Mouse (Mus musculus): ENCODE measurements at regions not wholly inside any gene's neighbourhood (a gene's known extent, or its start where the extent isn't known, plus 50 kb on each side); places are given as distances from the start of the nearest gene placed in this dataset.

GRCm38 (mm10) chr14:98728863-98729262 lies 265.3 kb downstream of the Rpl36a-ps1 start:
- DNase-seq: no peak

GRCm38 (mm10) chr14:98722481-98722880 lies 271.6 kb downstream of the Rpl36a-ps1 start:
- no peak for DNase-seq

- no peak for DNase-seq
Measured at GRCm38 (mm10) chr14:98721033-98721432, 273.1 kb downstream of the Rpl36a-ps1 start.

GRCm38 (mm10) chr14:98708045-98708444 lies 286.1 kb downstream of the Rpl36a-ps1 start:
- DNase-seq: no peak

GRCm38 (mm10) chr14:98707574-98707973 lies 286.5 kb downstream of the Rpl36a-ps1 start:
- DNase-seq: no peak

GRCm38 (mm10) chr14:98703289-98703688 lies 290.8 kb downstream of the Rpl36a-ps1 start:
- DNase-seq: no peak

- no peak for DNase-seq
Measured at GRCm38 (mm10) chr14:98656533-98656932, 337.6 kb downstream of the Rpl36a-ps1 start.

- DNase-seq: no peak
Measured at GRCm38 (mm10) chr14:98654191-98654809, 339.8 kb downstream of the Rpl36a-ps1 start.

GRCm38 (mm10) chr14:98651221-98651620 lies 342.9 kb downstream of the Rpl36a-ps1 start:
- no peak for DNase-seq

- DNase-seq: no peak
Measured at GRCm38 (mm10) chr14:98650520-98650919, 343.6 kb downstream of the Rpl36a-ps1 start.

- DNase-seq: no peak
Measured at GRCm38 (mm10) chr14:98647614-98648013, 346.5 kb downstream of the Rpl36a-ps1 start.

GRCm38 (mm10) chr14:98643756-98644155 lies 350.4 kb downstream of the Rpl36a-ps1 start:
- no peak for DNase-seq

GRCm38 (mm10) chr14:98642661-98643331 lies 351.3 kb downstream of the Rpl36a-ps1 start:
- DNase-seq: no peak

- no peak for DNase-seq
Measured at GRCm38 (mm10) chr14:98629026-98629425, 365.1 kb downstream of the Rpl36a-ps1 start.

- no peak for DNase-seq
Measured at GRCm38 (mm10) chr14:98626476-98626875, 367.6 kb downstream of the Rpl36a-ps1 start.

- DNase-seq: no peak
Measured at GRCm38 (mm10) chr14:98625867-98626266, 368.3 kb downstream of the Rpl36a-ps1 start.

- no peak for DNase-seq
Measured at GRCm38 (mm10) chr14:98605772-98606171, 388.3 kb downstream of the Rpl36a-ps1 start.

- no peak for DNase-seq
Measured at GRCm38 (mm10) chr14:98596252-98596651, 397.9 kb downstream of the Rpl36a-ps1 start.

GRCm38 (mm10) chr14:98589846-98590245 lies 404.3 kb downstream of the Rpl36a-ps1 start:
- DNase-seq: peak; percentile 79

GRCm38 (mm10) chr14:98571644-98572043 lies 402.1 kb upstream of the Dach1 start:
- no peak for DNase-seq

GRCm38 (mm10) chr14:98562002-98562401 lies 392.4 kb upstream of the Dach1 start:
- no peak for DNase-seq

- DNase-seq: no peak
Measured at GRCm38 (mm10) chr14:98539792-98540191, 370.2 kb upstream of the Dach1 start.

GRCm38 (mm10) chr14:98538267-98538666 lies 368.7 kb upstream of the Dach1 start:
- DNase-seq: no peak

GRCm38 (mm10) chr14:98533600-98533999 lies 364.0 kb upstream of the Dach1 start:
- DNase-seq: no peak
